Mouse (Mus musculus) olfactory bulb, adult 2 months (tissue): Measurements from ENCODE around the gene Inpp4a. TPM values are rescaled to one million over a fixed set of nuclear protein-coding genes. Genes with fewer than 3 reads are reported as not detected.

Experiments used
- H3K27ac ChIP-seq: fragments of 200-500 bp; 2 replicates; pipeline ENCODE4 v1.5.1; 2012; ENCODE audit warnings: low read depth, low read length; ENCODE audit not compliant: insufficient read depth
- H3K4me1 ChIP-seq: fragments of 200-500 bp; 2 replicates; pipeline ENCODE4 v1.6.1; 2012; ENCODE audit warnings: low read length; ENCODE audit not compliant: control insufficient read depth, insufficient read depth
- H3K4me3 ChIP-seq: fragments of 200-500 bp; 2 replicates; pipeline ENCODE4 v1.5.1; 2012; ENCODE audit warnings: mild to moderate bottlenecking, low read depth, low read length, moderate library complexity; ENCODE audit not compliant: insufficient read depth
- CTCF ChIP-seq: fragments of 200-500 bp; IDR thresholded peaks from 2 replicates; pipeline ENCODE4 v1.5.1; 2012; ENCODE audit warnings: low read depth, mild to moderate bottlenecking, low read length, moderate library complexity; ENCODE audit not compliant: insufficient read depth
- POLR2A ChIP-seq: fragments of 200-500 bp; IDR thresholded peaks from 2 replicates; pipeline ENCODE4 v1.6.1; 2012; ENCODE audit warnings: mild to moderate bottlenecking, low read depth, low read length, moderate library complexity; ENCODE audit not compliant: insufficient read depth
- WGBS: fragments of 180-500 bp; shearing (Covaris S2); methylation state at CpG from one replicate; pipeline ENCODE4 v1.1.7; 2018; 5-methylcytosine and 5-hydroxymethylcytosine counted together
- polyA plus RNA-seq: library from polyadenylated mRNA; stranded (reverse); fragments of >200 nt; gene quantifications from 2 replicates; pipeline ENCODE4 v1.2.4, GENCODE M21; 2012; ENCODE audit warnings: low replicate concordance; ENCODE audit not compliant: missing spikeins, insufficient read depth, insufficient read length

Gene Inpp4a
- polyA plus RNA-seq, 1 experiment, result 177 TPM

DNA sequence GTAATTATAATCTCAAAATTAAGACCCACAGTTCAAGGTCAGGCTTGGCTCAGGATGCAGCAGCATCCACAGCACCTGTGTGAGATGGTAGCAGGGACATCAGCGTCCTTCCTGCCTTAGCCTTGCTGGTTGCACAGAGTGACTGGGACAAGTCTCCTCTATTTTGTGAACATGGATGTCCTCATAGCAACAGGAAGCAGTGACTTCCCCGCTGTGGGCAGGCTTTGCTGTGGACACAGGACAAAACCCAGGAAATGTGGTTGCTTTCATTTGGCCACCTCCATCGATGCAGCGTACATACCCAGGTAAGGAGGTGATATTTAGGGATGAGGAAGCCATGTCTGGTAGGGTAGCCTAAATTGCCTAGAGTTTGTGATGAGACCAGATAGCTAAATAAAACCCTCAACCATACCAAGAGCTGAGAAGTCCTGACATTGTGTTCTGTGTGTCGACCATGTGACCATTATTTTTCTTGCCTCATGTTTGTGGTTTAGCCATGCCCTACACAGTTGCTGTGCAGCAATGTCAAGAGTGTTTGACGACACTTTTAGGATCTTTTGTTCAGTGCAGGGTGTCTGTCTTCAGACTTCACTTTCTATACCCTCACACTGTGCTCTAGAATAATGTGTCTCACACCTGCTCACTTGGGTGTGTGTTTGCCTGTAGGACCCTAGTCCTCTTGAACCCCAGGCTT lies 44.7 kb downstream of the Inpp4a start:
- Histone ChIP-seq H3K27ac (no peak overlapping the region), H3K4me1 (peaks cover 33% of the 10 kb centered on the region), H3K4me3 (no peak overlapping the region)
- TF ChIP-seq CTCF (no peak), POLR2A (no peak)
- WGBS, result 92% methylated on average over 6 of the region's 6 CpGs

DNA sequence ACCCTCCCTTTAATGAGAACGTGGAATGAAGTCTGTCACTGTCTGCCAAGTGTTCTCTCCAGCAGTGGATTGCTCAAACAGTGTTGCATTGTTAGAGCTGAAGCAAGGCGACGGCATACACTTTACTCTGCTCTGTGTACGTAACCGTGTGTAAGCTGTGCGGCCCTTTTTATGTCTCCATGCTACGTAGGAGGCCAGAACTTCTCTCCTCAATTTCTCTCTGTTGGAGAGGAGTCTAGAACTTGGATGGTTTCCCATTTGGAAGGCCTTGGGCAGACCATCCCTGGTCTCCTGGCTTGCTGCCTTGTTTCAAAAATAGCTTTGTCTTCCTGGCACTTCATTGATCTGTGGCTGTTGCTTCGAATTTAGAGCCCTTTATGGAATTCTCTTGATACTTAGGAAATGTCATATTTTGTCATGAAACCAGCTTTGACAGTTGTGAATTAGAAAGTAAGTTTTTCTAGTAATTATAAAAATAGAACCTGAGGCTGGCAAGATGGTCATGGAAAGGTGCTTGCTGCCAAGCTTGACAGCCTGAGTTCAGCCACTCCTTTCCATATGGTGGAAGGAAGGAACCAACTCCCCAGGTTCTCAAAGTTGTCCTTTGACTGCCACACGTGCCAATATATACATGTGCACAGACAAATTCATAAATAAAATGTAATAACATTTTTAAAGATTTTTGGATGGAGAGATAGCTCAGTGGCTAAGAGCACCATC lies 47.9 kb downstream of the Inpp4a start:
- Histone ChIP-seq H3K4me3 (no peak overlapping the region), H3K27ac (no peak overlapping the region), H3K4me1 (peaks cover 31% of the 10 kb centered on the region)
- WGBS, result 53% methylated on average over 9 of the region's 9 CpGs
- TF ChIP-seq CTCF (no peak), POLR2A (no peak)

DNA sequence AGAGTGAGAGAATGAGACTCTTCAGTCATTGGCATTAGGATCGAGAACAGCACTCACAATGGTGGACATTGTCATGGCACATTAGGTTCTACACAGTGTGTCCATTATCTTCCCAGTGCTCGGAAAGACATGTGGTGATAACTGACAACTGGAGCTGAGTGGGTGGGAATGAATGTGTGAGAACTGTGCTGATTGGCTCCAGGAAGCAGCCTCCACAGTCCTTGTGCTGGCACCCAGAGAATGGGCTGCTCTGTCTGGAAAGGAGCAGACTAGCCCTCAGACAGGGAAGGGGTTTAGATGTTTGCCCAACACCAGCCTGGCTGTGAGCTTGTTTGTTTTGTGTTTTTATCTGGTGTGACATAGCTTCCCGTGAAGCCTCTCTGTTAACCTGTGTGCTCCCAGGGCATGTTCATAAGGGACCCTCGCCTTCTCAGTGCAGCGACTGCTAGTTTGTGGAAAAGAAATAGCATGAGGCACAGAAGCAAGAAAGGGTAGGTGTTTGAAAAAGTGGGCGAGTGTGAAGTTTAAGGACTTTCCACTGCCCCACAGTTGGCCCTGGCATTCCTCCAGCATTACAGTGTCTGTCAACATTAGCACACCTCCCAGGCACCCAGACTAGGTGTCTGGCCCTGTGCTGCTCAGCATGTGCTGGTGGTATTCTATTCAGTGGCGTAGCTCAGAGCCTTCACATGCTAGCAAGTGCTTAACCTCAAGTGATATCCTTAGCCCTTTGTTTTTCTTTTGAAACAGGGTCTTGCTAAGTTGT lies 51.4 kb downstream of the Inpp4a start:
- H3K4me1 ChIP-seq, result peaks cover 27% of the 10 kb centered on the region
- WGBS, result 52% methylated on average over 7 of the region's 7 CpGs
- no peak overlapping the region for H3K27ac ChIP-seq
- H3K4me3 ChIP-seq, result no peak overlapping the region
- TF ChIP-seq CTCF (no peak), POLR2A (no peak)

DNA sequence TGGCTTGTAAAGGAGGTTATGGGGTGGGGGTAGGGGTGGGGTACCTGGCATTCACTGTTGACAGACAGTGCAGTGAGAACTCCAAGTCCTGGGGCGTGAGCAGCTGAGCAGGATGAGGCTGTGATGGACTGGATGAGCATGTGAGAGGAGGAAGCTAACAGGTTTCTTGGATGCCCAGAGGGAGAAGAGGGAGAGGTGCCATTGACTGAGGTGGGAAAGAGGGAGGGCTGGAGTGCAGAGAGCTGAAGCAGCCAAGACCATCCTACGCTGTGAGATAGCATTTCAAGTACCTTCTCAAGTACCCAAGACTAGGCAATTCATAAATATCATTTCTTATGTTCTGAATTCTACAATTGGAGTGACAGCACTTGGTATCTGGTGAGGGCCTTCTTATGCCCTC lies 52.3 kb downstream of the Inpp4a start:
- H3K27ac ChIP-seq, result no peak overlapping the region
- H3K4me3 ChIP-seq, result no peak overlapping the region
- WGBS, result 98% methylated on average over 2 of the region's 2 CpGs
- peaks cover 23% of the 10 kb centered on the region for H3K4me1 ChIP-seq
- TF ChIP-seq POLR2A (no peak), CTCF (no peak)

DNA sequence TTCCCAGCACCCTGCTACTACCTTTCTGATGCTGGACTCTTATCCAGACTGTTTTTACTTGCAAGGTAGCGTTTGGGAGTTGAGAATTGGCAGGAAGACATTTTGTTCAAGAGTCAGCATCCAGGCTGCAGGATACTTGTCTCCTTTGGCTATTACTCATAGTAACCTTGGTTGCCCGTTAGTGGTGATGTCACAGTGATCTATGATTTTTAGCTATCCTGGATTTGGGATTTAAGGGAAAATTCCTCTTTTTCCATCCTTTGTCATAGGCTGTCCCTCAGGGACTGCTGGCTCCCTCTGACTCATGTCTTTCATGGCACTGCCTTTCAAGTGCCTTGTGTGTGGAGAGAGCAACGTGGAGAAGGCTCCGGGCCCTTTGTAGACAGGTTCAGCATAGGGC lies 53.8 kb downstream of the Inpp4a start:
- TF ChIP-seq CTCF (no peak), POLR2A (no peak)
- no peak overlapping the region for H3K27ac ChIP-seq

DNA sequence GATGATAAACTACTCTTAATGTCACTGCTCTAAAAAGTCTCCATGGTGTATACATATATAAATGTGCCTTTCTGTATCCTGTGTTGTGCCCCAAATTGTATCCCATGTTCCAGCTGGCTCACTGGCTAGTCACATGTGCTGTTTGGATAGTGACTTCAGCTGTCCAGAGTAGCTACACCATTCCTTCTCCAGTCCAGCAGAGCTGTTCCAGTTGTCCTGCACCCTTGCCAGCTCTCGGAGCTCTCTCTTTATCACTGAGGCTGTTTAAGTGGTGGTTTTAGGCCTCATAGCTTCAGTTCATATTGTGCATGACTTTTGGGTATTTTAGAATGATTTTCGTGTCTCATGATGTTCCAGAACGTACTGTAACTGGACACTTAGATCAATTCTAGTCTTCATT lies 55.8 kb downstream of the Inpp4a start:
- peaks cover 15% of the 10 kb centered on the region for H3K4me1 ChIP-seq
- 97% methylated on average over 3 of the region's 3 CpGs for WGBS
- H3K4me3 ChIP-seq, result no peak overlapping the region
- no peak for TF ChIP-seq CTCF
- no peak for TF ChIP-seq POLR2A
- H3K27ac ChIP-seq, result no peak overlapping the region

More for the DNA sequence above, 53.8 kb downstream of the Inpp4a start:
- Histone ChIP-seq H3K4me1 (peaks cover 24% of the 10 kb centered on the region), H3K4me3 (no peak overlapping the region)
- whole genome bisulfite sequencing, result 78% methylated on average over 4 of the region's 4 CpGs

DNA sequence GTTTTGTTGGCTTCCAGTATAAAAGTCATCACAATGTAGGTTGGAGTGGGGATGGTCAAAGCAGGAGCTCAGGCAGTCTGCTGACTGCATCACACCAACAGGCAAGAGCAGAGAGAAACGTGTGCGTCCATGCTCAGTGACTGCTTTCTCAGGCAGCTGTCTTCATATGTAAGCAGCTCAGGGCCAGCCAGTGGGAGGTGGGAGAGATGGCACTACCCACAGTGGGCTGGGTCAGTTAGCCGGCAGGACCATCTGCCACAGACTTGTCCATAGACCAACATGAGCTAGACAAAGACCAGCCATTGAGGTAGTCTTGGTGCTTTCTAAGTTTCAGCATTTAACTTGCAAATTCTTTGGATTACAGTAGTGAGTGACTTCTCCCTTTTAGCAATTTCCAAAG lies 56.6 kb downstream of the Inpp4a start:
- Histone ChIP-seq H3K4me1 (peaks cover 10% of the 10 kb centered on the region), H3K4me3 (no peak overlapping the region), H3K27ac (no peak overlapping the region)
- WGBS, result 79% methylated on average over 3 of the region's 3 CpGs
- TF ChIP-seq CTCF (no peak), POLR2A (no peak)

DNA sequence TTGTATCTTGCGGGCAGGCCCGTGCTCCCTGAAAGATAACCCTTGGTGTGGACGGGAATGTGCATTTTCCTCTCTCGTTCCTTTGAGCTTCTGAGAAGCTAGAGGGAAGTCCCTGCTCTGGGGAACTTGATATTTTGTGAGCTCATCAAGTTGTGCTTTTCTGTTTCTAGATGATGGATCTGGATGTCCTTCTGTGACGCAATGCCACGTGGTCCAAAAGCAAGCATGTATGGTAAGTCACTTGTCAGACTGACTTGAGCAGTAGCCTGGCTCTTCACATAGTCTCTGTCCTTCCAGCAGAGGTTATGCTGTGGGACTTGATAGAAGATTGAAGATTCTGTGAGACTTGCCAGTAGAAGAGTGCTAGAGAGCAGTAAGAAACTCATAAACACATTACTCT lies 57.5 kb downstream of the Inpp4a start:
- TF ChIP-seq CTCF, result no peak
- 90% methylated on average over 6 of the region's 6 CpGs for WGBS
- Histone ChIP-seq H3K4me3 (no peak overlapping the region), H3K4me1 (peaks cover 9% of the 10 kb centered on the region), H3K27ac (no peak overlapping the region)

DNA sequence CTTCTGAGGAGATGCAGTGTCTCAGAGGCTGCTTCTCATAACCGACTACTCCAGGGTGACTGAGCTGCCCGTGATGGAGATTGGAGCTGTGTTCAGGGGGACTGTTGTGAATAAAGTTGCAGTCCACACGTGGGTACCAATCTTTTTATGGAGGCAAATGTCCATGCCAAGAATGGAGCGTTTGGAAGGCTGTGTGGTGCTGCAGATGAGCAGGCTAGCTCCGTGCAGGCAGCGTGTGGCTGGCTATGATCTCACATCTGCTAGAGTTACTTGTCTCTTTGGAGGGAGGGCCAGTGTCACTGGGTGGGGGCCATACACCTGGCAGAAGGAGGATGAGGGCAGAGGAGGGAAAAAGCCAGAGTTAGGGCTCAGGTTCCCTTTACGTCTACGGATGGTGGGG lies 59.0 kb downstream of the Inpp4a start:
- 84% methylated on average over 8 of the region's 8 CpGs for WGBS

More for the DNA sequence above, 59.0 kb downstream of the Inpp4a start:
- Histone ChIP-seq H3K4me1 (peaks cover 14% of the 10 kb centered on the region), H3K27ac (no peak overlapping the region), H3K4me3 (no peak overlapping the region)
- no peak for TF ChIP-seq POLR2A
- TF ChIP-seq CTCF, result no peak
